36 mouse cellular contexts compared by ENCODE assay signal in the genomic region with DNA sequence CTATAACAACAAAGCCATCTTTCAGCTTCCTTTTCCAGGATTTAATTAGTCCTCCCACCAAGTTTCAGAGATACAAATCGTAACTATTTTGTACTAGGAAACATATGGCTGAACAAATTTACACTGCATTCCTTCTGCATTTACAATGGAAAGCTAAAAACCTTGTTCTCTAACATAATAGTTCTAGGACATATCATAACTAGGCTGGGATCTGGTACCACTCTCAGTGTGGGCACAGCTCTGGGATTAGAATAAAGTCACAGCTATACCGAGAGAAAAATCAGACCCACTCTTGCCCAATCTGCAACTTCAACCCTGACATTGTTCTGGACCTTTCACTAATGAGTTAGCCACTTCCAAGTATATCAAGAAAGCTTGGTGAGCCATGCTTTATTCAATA. TPM values are rescaled to one million over a fixed set of nuclear protein-coding genes. Genes with fewer than 3 reads are reported as not detected.
"Had no signal": no experiment of that assay in that cellular context is flagged by ENCODE, and none has a peak within 500 bp of the region (broad histone marks: within the 10 kb centered on the region; RNA-seq: fewer than 3 reads in every experiment).

No protein-coding gene starts in this region.

- H3K9me3 ChIP-seq: embryonic facial prominence, embryonic 10.5 days; embryonic facial prominence, embryonic 12.5 days; embryonic facial prominence, embryonic 13.5 days; embryonic facial prominence, embryonic 15.5 days; forebrain, embryonic 10.5 days; forebrain, embryonic 12.5 days; forebrain, embryonic 13.5 days; forebrain, embryonic 15.5 days had no signal

- DNase-seq: cerebellum, adult 8-10 months; cerebellum, adult 9-10 months; cerebellum, adult 9-11 months; cerebellum, postnatal 10 days; cerebellum, postnatal 14 days; cerebellum, postnatal 25 days; cerebellum, postnatal 36 days; embryo, embryonic 11 days; forebrain, postnatal 0 days; gastrocnemius, adult 2 months; gastrocnemius, postnatal 10 days; gastrocnemius, postnatal 14 days; gastrocnemius, postnatal 25 days; gastrocnemius, postnatal 36 days; heart, adult 18-20 months; heart, adult 2 months had no signal

- H3K27ac ChIP-seq: embryonic facial prominence, embryonic 10.5 days; embryonic facial prominence, embryonic 12.5 days; embryonic facial prominence, embryonic 13.5 days; embryonic facial prominence, embryonic 15.5 days; forebrain, embryonic 10.5 days; forebrain, embryonic 12.5 days; forebrain, embryonic 13.5 days; forebrain, embryonic 15.5 days; gastrocnemius, adult 2 months; heart, adult 2 months had no signal

- H3K27me3 ChIP-seq: embryonic facial prominence, embryonic 12.5 days; embryonic facial prominence, embryonic 13.5 days; embryonic facial prominence, embryonic 15.5 days; forebrain, embryonic 12.5 days; forebrain, embryonic 13.5 days; forebrain, embryonic 15.5 days had no signal

- H3K4me2 ChIP-seq: embryonic facial prominence, embryonic 12.5 days; embryonic facial prominence, embryonic 13.5 days; embryonic facial prominence, embryonic 15.5 days; forebrain, embryonic 12.5 days; forebrain, embryonic 13.5 days; forebrain, embryonic 15.5 days had no signal

- ATAC-seq: forebrain, embryonic 13.5 days; forebrain, embryonic 14.5 days; forebrain, embryonic 15.5 days; forebrain, embryonic 16.5 days; forebrain, postnatal 0 days had no signal

- H3K36me3 ChIP-seq: embryonic facial prominence, embryonic 10.5 days; embryonic facial prominence, embryonic 12.5 days; embryonic facial prominence, embryonic 13.5 days; embryonic facial prominence, embryonic 15.5 days; forebrain, embryonic 10.5 days; forebrain, embryonic 12.5 days; forebrain, embryonic 15.5 days had no signal

- H3K4me3 ChIP-seq: embryonic facial prominence, embryonic 10.5 days; embryonic facial prominence, embryonic 12.5 days; embryonic facial prominence, embryonic 13.5 days; embryonic facial prominence, embryonic 15.5 days; erythroblast, embryonic 14.5 days; forebrain, embryonic 10.5 days; forebrain, embryonic 12.5 days; forebrain, embryonic 13.5 days; forebrain, embryonic 15.5 days; gastrocnemius, adult 2 months; heart, adult 2 months had no signal

- H3K4me1 ChIP-seq: embryonic facial prominence, embryonic 10.5 days; embryonic facial prominence, embryonic 12.5 days; embryonic facial prominence, embryonic 13.5 days; embryonic facial prominence, embryonic 15.5 days; forebrain, embryonic 10.5 days; forebrain, embryonic 12.5 days; forebrain, embryonic 13.5 days; forebrain, embryonic 15.5 days had no signal

- H3K9ac ChIP-seq: embryonic facial prominence, embryonic 12.5 days; embryonic facial prominence, embryonic 13.5 days; embryonic facial prominence, embryonic 15.5 days; forebrain, embryonic 12.5 days; forebrain, embryonic 13.5 days; forebrain, embryonic 15.5 days; forebrain, postnatal 0 days had no signal

RNA-seq across cellular contexts. Expression of a gene that starts 18.0 kb away (rescaled TPM):
- total RNA-seq: forebrain, postnatal 0 days; gastrocnemius, adult 18-20 months; gastrocnemius, adult 2 months; gastrocnemius, adult 8-10 months; gastrocnemius, postnatal 10 days; gastrocnemius, postnatal 14 days; gastrocnemius, postnatal 25 days; gastrocnemius, postnatal 36 days; gastrocnemius, postnatal 4 days; heart, adult 18-20 months; heart, adult 2 months; heart, adult 8-10 months had no signal
- polyA plus RNA-seq: embryonic facial prominence, embryonic 12.5 days; embryonic facial prominence, embryonic 14.5 days; erythroblast, embryonic 14.5 days; forebrain, embryonic 11.5 days; forebrain, embryonic 13.5 days; forebrain, embryonic 14.5 days; forebrain, embryonic 16.5 days; forebrain, postnatal 0 days; heart, adult 2 months had no signal

RNA-seq across cellular contexts. Expression of a gene that starts 25.6 kb away (rescaled TPM):
- total RNA-seq: forebrain, postnatal 0 days; gastrocnemius, adult 2 months; gastrocnemius, adult 8-10 months; granulocyte monocyte progenitor cell, adult 5-6 weeks had no signal
- polyA plus RNA-seq: cortical plate, adult 2 months; erythroblast, embryonic 14.5 days; forebrain, embryonic 11.5 days; forebrain, embryonic 12.5 days; forebrain, embryonic 13.5 days; forebrain, embryonic 14.5 days; forebrain, embryonic 15.5 days; forebrain, embryonic 16.5 days; forebrain, postnatal 0 days; frontal cortex, adult 2 months had no signal

RNA-seq across cellular contexts. Expression of a gene that starts 57.6 kb away (rescaled TPM):
- total RNA-seq: gastrocnemius, adult 18-20 months; gastrocnemius, adult 2 months; gastrocnemius, adult 8-10 months; gastrocnemius, postnatal 10 days; gastrocnemius, postnatal 14 days; gastrocnemius, postnatal 25 days; gastrocnemius, postnatal 36 days; gastrocnemius, postnatal 4 days; heart, adult 18-20 months; heart, adult 2 months; heart, adult 8-10 months had no signal
- polyA plus RNA-seq: embryonic facial prominence, embryonic 14.5 days; erythroblast, embryonic 14.5 days; heart, adult 2 months had no signal
